Comparison of ENCODE assay signal across 23 mouse cellular contexts in genomic region chr13:74834543-74834942, GRCm38 (mm10).
"Had no signal": no experiment of that assay in that cellular context is flagged by ENCODE, and none has a peak within 500 bp of the region (broad histone marks: within the 10 kb centered on the region; RNA-seq: fewer than 3 reads in every experiment).

No protein-coding gene starts in this region.

- H3K4me1 ChIP-seq: limb, embryonic 10.5 days; limb, embryonic 13.5 days; liver, embryonic 12.5 days; liver, embryonic 15.5 days; lung, embryonic 15.5 days; megakaryocyte, embryonic 14.5 days; midbrain, embryonic 10.5 days; neural tube, embryonic 13.5 days; stomach, embryonic 15.5 days had no signal

- H3K27ac ChIP-seq: kidney, postnatal 0 days; layer of hippocampus, adult 2 months; limb, embryonic 10.5 days; limb, embryonic 13.5 days; liver, embryonic 12.5 days; liver, embryonic 15.5 days; lung, embryonic 15.5 days; midbrain, embryonic 10.5 days; neural tube, embryonic 13.5 days; stomach, embryonic 15.5 days had no signal

- H3K9me3 ChIP-seq: limb, embryonic 10.5 days; limb, embryonic 13.5 days; liver, embryonic 12.5 days; liver, embryonic 15.5 days; lung, embryonic 15.5 days; megakaryocyte, embryonic 14.5 days; midbrain, embryonic 10.5 days; neural tube, embryonic 13.5 days; stomach, embryonic 15.5 days had no signal

- H3K4me2 ChIP-seq: limb, embryonic 13.5 days; liver, embryonic 12.5 days; liver, embryonic 15.5 days; lung, embryonic 15.5 days; neural tube, embryonic 13.5 days; stomach, embryonic 15.5 days had no signal

- H3K36me3 ChIP-seq: limb, embryonic 10.5 days; limb, embryonic 13.5 days; liver, embryonic 12.5 days; liver, embryonic 15.5 days; lung, embryonic 15.5 days; midbrain, embryonic 10.5 days; neural tube, embryonic 13.5 days; stomach, embryonic 15.5 days had no signal

- H3K9ac ChIP-seq: limb, embryonic 13.5 days; liver, embryonic 12.5 days; liver, embryonic 15.5 days; lung, embryonic 15.5 days; neural tube, embryonic 13.5 days; stomach, embryonic 15.5 days had no signal

- H3K27me3 ChIP-seq: limb, embryonic 13.5 days; liver, embryonic 12.5 days; liver, embryonic 15.5 days; lung, embryonic 15.5 days; megakaryocyte, embryonic 14.5 days; neural tube, embryonic 13.5 days; stomach, embryonic 15.5 days had no signal

- H3K4me3 ChIP-seq: layer of hippocampus, adult 2 months; limb, embryonic 10.5 days; limb, embryonic 13.5 days; liver, embryonic 12.5 days; liver, embryonic 15.5 days; lung, embryonic 15.5 days; megakaryocyte, embryonic 14.5 days; midbrain, embryonic 10.5 days; myocyte; neural tube, embryonic 13.5 days; stomach, embryonic 15.5 days had no signal

- ATAC-seq: liver, embryonic 12.5 days had no signal

- DNase-seq: kidney, adult 2 months; kidney, postnatal 25 days; layer of hippocampus, adult 9-11 months; liver; lung, adult 18-20 months; lung, postnatal 10 days; lung, postnatal 36 days; retina, postnatal 1 day; right cerebral cortex, postnatal 25 days; spleen, adult 18-20 months; thymus, postnatal 25 days had no signal
